Mouse (Mus musculus) bone marrow macrophage, adult 2 months (primary cell): ENCODE measurements around the gene Golga4. TPM values are rescaled to one million over a fixed set of nuclear protein-coding genes. Genes with fewer than 3 reads are reported as not detected.
A peak's percentile ranks its signal among the peaks of the same experiment; 100 is the strongest.

Experiments
- H3K27ac ChIP-seq: 2 replicates; pipeline ENCODE4 v1.5.1; 2012; ENCODE audit warnings: low read depth, low read length; ENCODE audit not compliant: insufficient read depth
- H3K4me1 ChIP-seq: 2 replicates; pipeline ENCODE4 v1.6.1; 2012; ENCODE audit warnings: low read length; ENCODE audit not compliant: control insufficient read depth, insufficient read depth
- H3K4me3 ChIP-seq: 2 replicates; pipeline ENCODE4 v1.5.1; 2012; ENCODE audit warnings: mild to moderate bottlenecking, low read length, moderate library complexity; ENCODE audit not compliant: insufficient read depth
- CTCF ChIP-seq: IDR thresholded peaks from 2 replicates; pipeline ENCODE4 v1.5.1; 2012; ENCODE audit warnings: low read depth, mild to moderate bottlenecking, low read length, moderate library complexity
- POLR2A ChIP-seq: IDR thresholded peaks from 2 replicates; pipeline ENCODE4 v1.6.1; 2012; ENCODE audit warnings: mild to moderate bottlenecking, low read depth, low read length, borderline replicate concordance
- polyA plus RNA-seq: library from polyadenylated mRNA; stranded (reverse); fragments of >200 nt; gene quantifications from 2 replicates; pipeline ENCODE4 v1.2.4, GENCODE M21; 2012; ENCODE audit not compliant: missing spikeins, insufficient read depth, insufficient read length

Golga4 gene
- polyA plus RNA-seq, 1 experiment = 52.2 TPM

DNA sequence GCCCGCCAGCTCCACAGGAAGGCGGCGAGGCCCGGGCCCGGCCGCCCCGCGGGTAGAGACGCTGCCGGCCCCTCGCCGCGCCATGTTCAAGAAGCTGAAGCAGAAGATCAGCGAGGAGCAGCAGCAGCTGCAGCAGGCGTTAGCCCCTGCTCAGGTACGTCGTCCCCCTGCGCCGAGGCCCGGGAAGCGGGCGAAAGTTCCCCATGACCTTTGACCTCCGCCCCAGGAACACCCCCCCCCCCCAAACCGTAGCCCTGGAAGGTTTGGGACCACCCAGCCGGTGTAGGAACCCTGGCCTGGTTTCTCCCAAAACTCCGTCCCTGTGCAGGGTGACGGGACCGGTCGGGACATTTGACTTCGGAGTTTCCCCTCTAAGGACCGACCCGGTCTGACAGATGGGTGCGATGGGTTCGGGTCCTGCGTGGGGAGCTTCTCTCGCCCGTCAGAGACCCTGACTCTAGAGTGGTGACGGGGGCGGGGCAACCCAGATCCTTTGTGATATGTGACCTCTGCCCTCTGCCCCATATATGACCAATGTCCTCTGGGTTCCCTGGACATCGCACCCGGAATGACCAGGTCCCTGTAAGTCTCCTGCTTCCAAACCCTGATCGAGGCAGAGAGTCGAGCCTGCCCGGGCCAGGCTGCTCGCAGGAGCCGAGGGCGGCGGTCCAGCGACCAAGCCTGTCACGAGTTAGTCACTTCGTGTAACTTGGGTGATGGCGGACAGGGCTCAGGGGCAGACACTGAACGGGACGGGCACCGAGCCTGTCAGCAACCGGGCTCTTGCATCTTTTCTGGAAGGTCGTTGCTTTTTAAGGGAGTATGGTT, 551 bp downstream of the Golga4 start:
- TF ChIP-seq POLR2A = no peak
- TF ChIP-seq CTCF = no peak
- peaks cover 29% of the 10 kb centered on the region for H3K4me1 ChIP-seq

DNA sequence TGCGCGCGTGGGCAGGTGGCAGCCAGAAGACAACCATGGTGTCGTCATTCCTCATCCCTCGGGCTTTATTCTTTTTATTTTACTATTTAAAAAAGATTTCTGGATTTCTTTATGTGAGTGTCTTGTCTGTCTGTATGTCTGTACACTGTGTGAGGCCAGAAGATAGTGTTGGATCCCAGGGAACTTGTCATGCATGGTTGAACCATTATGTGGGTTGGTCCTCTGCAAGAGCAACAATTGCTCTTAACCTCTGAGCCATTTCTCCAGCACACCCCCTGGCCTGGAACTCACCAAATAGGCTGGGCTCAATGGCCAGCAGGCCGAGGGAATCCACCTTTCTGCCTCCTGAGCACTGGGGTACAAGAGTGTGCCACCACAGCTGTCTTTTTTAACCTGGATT, 1.5 kb downstream of the Golga4 start:
- Histone ChIP-seq H3K27ac (no peak overlapping the region), H3K4me1 (peaks cover 35% of the 10 kb centered on the region), H3K4me3 (peak overlapping the region; percentile 73)
- TF ChIP-seq POLR2A (no peak), CTCF (no peak)

More for the DNA sequence above, 551 bp downstream of the Golga4 start:
- Histone ChIP-seq H3K4me3 (peak overlapping the region; percentile 73), H3K27ac (peak overlapping the region; percentile 52)

GRCm38 (mm10) chr9:118508601-118509000, 2.5 kb downstream of the Golga4 start:
- Histone ChIP-seq H3K4me1 (peaks cover 43% of the 10 kb centered on the region), H3K4me3 (no peak overlapping the region), H3K27ac (no peak overlapping the region)
- TF ChIP-seq CTCF = no peak
- no peak for TF ChIP-seq POLR2A

DNA sequence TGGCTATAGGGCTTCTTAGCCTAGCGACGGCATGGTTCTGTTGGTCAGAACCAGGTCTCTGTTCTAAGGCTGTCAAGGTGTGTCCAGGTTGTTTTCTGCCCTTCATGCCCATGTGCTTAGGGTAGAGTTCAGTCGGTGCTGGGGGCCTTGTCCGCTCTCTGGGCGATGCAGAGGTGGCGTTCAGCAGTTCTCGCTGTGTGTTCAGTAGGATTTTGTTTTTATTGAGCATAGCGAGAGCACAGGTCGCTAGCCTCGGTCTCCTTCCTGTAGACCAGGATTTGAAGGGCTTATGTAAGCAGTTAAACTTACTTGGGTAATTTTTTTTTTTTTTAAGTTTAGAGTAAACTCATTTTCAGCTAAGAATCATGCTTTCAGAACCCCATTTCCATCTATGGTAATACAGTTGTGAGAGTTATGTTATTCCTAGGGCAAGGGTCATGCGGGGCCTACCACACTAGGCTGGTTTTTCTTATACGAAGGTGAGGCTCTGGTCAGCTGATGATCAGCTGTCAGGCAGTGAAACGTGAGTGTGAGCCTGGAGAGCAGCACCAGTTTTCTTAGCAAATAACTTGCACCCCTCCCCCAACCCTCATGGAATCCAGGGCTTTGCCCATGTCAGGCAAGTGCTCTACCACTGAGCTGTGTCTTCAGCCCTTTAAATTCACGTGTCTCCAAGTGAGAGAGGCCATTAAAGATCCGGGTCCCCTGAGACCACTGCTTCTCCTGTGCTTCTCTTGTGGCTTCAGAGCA, 5.0 kb downstream of the Golga4 start:
- peaks cover 51% of the 10 kb centered on the region for H3K4me1 ChIP-seq
- TF ChIP-seq CTCF = no peak
- TF ChIP-seq POLR2A = no peak
- no peak overlapping the region for H3K4me3 ChIP-seq
- no peak overlapping the region for H3K27ac ChIP-seq

GRCm38 (mm10) chr9:118512681-118513233, 6.7 kb downstream of the Golga4 start:
- TF ChIP-seq CTCF = no peak
- TF ChIP-seq POLR2A = no peak
- H3K4me3 ChIP-seq = no peak overlapping the region
- peaks cover 55% of the 10 kb centered on the region for H3K4me1 ChIP-seq
- peak overlapping the region; percentile 63 for H3K27ac ChIP-seq

DNA sequence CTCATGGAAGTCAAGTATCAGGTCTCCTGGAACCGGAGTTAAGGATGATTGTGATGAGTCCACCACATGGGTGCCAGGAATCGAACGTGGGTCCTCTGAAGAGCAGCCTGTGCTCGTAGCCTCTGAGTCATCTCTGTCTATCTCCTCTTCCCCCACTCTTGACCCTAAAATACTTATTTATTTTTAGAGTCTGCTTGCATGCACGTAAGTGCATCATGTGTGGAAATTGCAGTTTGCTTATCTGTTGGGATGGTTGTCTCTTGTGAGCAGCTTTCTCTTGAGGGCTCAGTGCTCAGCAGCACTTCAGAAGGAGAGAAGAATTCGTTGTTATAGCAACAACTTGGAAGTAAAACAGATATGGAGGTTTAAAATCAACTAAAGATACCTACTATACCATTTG, 9.4 kb downstream of the Golga4 start:
- TF ChIP-seq POLR2A (no peak), CTCF (no peak)
- no peak overlapping the region for H3K4me3 ChIP-seq
- no peak overlapping the region for H3K27ac ChIP-seq
- peaks cover 57% of the 10 kb centered on the region for H3K4me1 ChIP-seq

GRCm38 (mm10) chr9:118516162-118516561, 10.1 kb downstream of the Golga4 start:
- TF ChIP-seq POLR2A (no peak), CTCF (no peak)
- peaks cover 57% of the 10 kb centered on the region for H3K4me1 ChIP-seq

GRCm38 (mm10) chr9:118517619-118518018, 11.6 kb downstream of the Golga4 start:
- no peak for TF ChIP-seq CTCF
- Histone ChIP-seq H3K27ac (no peak overlapping the region), H3K4me3 (no peak overlapping the region), H3K4me1 (peaks cover 47% of the 10 kb centered on the region)

More at GRCm38 (mm10) chr9:118516162-118516561, 10.1 kb downstream of the Golga4 start:
- no peak overlapping the region for H3K4me3 ChIP-seq
- H3K27ac ChIP-seq = no peak overlapping the region

- H3K4me3 ChIP-seq = no peak overlapping the region
- peaks cover 36% of the 10 kb centered on the region for H3K4me1 ChIP-seq
- no peak for TF ChIP-seq CTCF
- no peak for TF ChIP-seq POLR2A
- H3K27ac ChIP-seq = no peak overlapping the region
Measured at GRCm38 (mm10) chr9:118519101-118519500, 13.0 kb downstream of the Golga4 start.

GRCm38 (mm10) chr9:118520011-118520410, 13.9 kb downstream of the Golga4 start:
- H3K4me1 ChIP-seq = peaks cover 35% of the 10 kb centered on the region
- no peak overlapping the region for H3K4me3 ChIP-seq
- no peak overlapping the region for H3K27ac ChIP-seq
- TF ChIP-seq POLR2A (no peak), CTCF (no peak)
